Mouse (Mus musculus): ENCODE measurements around the gene Glyr1. TPM values are rescaled to one million over a fixed set of nuclear protein-coding genes. Genes with fewer than 3 reads are reported as not detected.
A peak's percentile ranks its signal among the peaks of the same experiment; 100 is the strongest.

Glyr1 gene
- polyA plus RNA-seq, 1 experiment from 2014 or later = 194 TPM

DNA sequence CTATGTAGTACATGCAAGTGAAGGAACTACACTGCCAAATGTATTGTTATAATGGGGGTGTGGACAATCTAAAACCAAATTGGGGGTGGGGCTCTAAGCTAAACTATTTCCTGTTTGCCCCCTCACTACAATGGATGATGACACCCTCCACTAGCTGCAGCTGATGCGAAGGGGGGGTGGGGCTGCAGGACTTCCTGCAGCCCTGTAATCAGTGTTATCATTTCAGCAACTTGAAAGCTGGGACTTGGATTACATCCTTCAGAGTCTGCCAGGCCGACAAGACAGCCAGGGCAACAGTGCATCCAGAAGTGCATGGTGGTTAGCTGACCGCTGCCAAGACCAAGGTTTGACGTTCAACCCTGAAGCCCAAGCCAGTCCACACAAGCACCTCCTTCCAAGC is 78.0 kb downstream of the Glyr1 start:
- no peaks in the 10 kb centered on the region for H3K27me3 ChIP-seq (ENCODE audit: control insufficient read depth, insufficient read depth, low read depth, low read length)
- ATAC-seq = no peak
- WGBS = 85% methylated on average over 4 of the region's 4 CpGs

GRCm38 (mm10) chr16:4969055-4969843 is 80.4 kb downstream of the Glyr1 start:
- ATAC-seq = no peak
- Histone ChIP-seq H3K4me1 (ENCODE audit: control insufficient read depth, insufficient read depth, low read length) (no peaks in the 10 kb centered on the region; the same call in 1 of the 2 replicates), H3K9me3 (replicated peaks; ENCODE audit: control insufficient read depth, low read length, poor library complexity, severe bottlenecking) (no peaks in the 10 kb centered on the region), H3K36me3 (ENCODE audit: control insufficient read depth, insufficient read depth, low read length) (no peaks in the 10 kb centered on the region), H3K4me2 (ENCODE audit: low read length) (no peak overlapping the region), H3K9ac (ENCODE audit: low read depth, low read length) (no peak overlapping the region), H3K4me3 (ENCODE audit: low read depth, low read length) (no peak overlapping the region), H3K27ac (ENCODE audit: low read length) (no peak overlapping the region), H3K27me3 (ENCODE audit: control insufficient read depth, insufficient read depth, low read depth, low read length) (no peaks in the 10 kb centered on the region)
- WGBS = 88% methylated on average over 5 of the region's 5 CpGs

More for the DNA sequence above, 78.0 kb downstream of the Glyr1 start:
- H3K4me1 ChIP-seq (ENCODE audit: control insufficient read depth, insufficient read depth, low read length) = no peaks in the 10 kb centered on the region
- H3K36me3 ChIP-seq (ENCODE audit: control insufficient read depth, insufficient read depth, low read length) = no peaks in the 10 kb centered on the region
- no peak overlapping the region for H3K9ac ChIP-seq (ENCODE audit: low read depth, low read length)
- H3K27ac ChIP-seq (ENCODE audit: low read length) = no peak overlapping the region
- H3K4me3 ChIP-seq (ENCODE audit: low read depth, low read length) = no peak overlapping the region
- H3K9me3 ChIP-seq (replicated peaks; ENCODE audit: control insufficient read depth, low read length, poor library complexity, severe bottlenecking) = no peaks in the 10 kb centered on the region
- no peak overlapping the region for H3K4me2 ChIP-seq (ENCODE audit: low read length)

DNA sequence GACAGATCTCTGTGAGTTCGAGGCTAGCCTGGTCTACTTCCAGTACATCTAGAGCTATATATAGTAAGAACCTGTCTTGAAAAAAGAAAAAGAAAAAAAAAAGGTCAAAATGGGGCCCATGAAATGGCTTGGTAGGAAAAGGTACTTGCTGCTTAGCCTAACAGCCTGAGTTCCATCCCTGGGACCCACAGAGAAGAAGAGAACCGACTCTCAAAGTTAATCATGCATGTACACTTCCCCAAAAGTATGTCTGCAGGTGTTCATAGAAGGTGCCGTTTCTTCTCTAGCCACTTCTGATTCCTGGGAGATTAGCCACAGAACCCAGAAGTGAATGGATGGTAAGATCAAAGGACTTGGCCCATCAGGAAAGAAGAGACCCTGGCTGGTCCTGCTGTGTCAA is 81.2 kb downstream of the Glyr1 start:
- no peak overlapping the region for H3K9ac ChIP-seq (ENCODE audit: low read depth, low read length)
- H3K4me2 ChIP-seq (ENCODE audit: low read length) = no peak overlapping the region
- ATAC-seq = no peak
- no peaks in the 10 kb centered on the region for H3K9me3 ChIP-seq (replicated peaks; ENCODE audit: control insufficient read depth, low read length, poor library complexity, severe bottlenecking)
- H3K27ac ChIP-seq (ENCODE audit: low read length) = no peak overlapping the region
- no peaks in the 10 kb centered on the region for H3K36me3 ChIP-seq (ENCODE audit: control insufficient read depth, insufficient read depth, low read length)
- peaks cover under 1% of the 10 kb centered on the region; the same call in 1 of the 2 replicates for H3K4me1 ChIP-seq (ENCODE audit: control insufficient read depth, insufficient read depth, low read length)
- 85% methylated on average over 3 of the region's 3 CpGs for WGBS
- H3K4me3 ChIP-seq (ENCODE audit: low read depth, low read length) = no peak overlapping the region
- H3K27me3 ChIP-seq (ENCODE audit: control insufficient read depth, insufficient read depth, low read depth, low read length) = no peaks in the 10 kb centered on the region

- Histone ChIP-seq H3K4me1 (ENCODE audit: control insufficient read depth, insufficient read depth, low read length) (peaks cover 16% of the 10 kb centered on the region), H3K9me3 (replicated peaks; ENCODE audit: control insufficient read depth, low read length, poor library complexity, severe bottlenecking) (no peaks in the 10 kb centered on the region), H3K4me2 (ENCODE audit: low read length) (no peak overlapping the region), H3K4me3 (ENCODE audit: low read depth, low read length) (no peak overlapping the region), H3K27me3 (ENCODE audit: control insufficient read depth, insufficient read depth, low read depth, low read length) (no peaks in the 10 kb centered on the region), H3K36me3 (ENCODE audit: control insufficient read depth, insufficient read depth, low read length) (no peaks in the 10 kb centered on the region), H3K9ac (ENCODE audit: low read depth, low read length) (no peak overlapping the region), H3K27ac (ENCODE audit: low read length) (no peak overlapping the region)
- ATAC-seq = no peak
- WGBS = 89% methylated on average over 8 of the region's 8 CpGs
These were observed 84.1 kb downstream of the Glyr1 start for GRCm38 (mm10) chr16:4965392-4966129.

DNA sequence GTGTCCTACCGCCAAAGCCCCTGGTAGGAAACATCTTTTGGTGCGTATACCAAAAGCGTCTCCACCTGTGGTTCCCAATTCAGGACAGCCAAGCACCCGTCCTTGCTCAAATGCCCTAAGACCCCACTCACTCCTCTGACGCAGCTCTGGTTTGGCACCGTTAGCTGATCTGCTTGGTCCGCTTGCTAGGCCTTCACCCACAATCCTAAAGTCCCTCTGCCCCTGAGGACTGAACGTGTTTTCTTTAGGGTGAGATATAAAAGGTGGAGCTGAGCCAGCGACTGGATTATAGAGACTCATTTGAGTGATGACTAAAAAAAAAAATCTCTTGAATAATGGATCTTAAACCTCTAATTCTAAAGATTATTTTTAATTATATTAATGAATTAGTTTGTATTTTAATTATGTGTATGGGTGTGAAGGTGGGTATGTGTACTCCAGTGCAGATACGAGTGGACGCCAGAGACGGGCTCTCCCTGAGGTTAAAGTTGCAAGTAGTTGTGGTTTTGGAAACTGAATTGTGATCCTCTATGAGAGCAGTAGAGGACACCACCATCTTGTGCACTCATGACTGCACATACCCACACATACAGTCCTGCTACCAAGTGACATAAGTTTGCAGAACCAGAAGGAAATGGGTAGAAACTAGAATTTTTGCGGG is 84.8 kb downstream of the Glyr1 start:
- Histone ChIP-seq H3K27me3 (ENCODE audit: control insufficient read depth, insufficient read depth, low read depth, low read length) (no peaks in the 10 kb centered on the region), H3K4me2 (ENCODE audit: low read length) (peak overlapping the region; percentile 82), H3K9me3 (replicated peaks; ENCODE audit: control insufficient read depth, low read length, poor library complexity, severe bottlenecking) (no peaks in the 10 kb centered on the region), H3K27ac (ENCODE audit: low read length) (peak overlapping the region; percentile 90), H3K4me1 (ENCODE audit: control insufficient read depth, insufficient read depth, low read length) (peaks cover 16% of the 10 kb centered on the region), H3K9ac (ENCODE audit: low read depth, low read length) (peak overlapping the region; percentile 86), H3K4me3 (ENCODE audit: low read depth, low read length) (peak overlapping the region; percentile 90), H3K36me3 (ENCODE audit: control insufficient read depth, insufficient read depth, low read length) (no peaks in the 10 kb centered on the region)
- WGBS = 23% methylated on average over 13 of the region's 13 CpGs
- peak; percentile 46 for ATAC-seq

Other genes starting within 250 kb of the Glyr1 start
- 0.26 and 0.36 TPM in 2 replicates for gene 4930562C15Rik, start 214.4 kb downstream of the Glyr1 start, polyA plus RNA-seq (2015; fragmentation: Nextera tagmentation; extraction: Ambion mirVana)
- gene Ubald1, start 169.5 kb downstream of the Glyr1 start, polyA plus RNA-seq (2015; fragmentation: Nextera tagmentation; extraction: Ambion mirVana) = 54.9 and 63.3 TPM in 2 replicates
- gene Mgrn1, start 163.6 kb downstream of the Glyr1 start, polyA plus RNA-seq (2015; fragmentation: Nextera tagmentation; extraction: Ambion mirVana) = 118 and 126 TPM in 2 replicates
- gene Nudt16l1, start 111.1 kb downstream of the Glyr1 start, polyA plus RNA-seq (2015; fragmentation: Nextera tagmentation; extraction: Ambion mirVana) = 117 and 119 TPM in 2 replicates
- gene Anks3, start 85.7 kb downstream of the Glyr1 start, polyA plus RNA-seq (2015; fragmentation: Nextera tagmentation; extraction: Ambion mirVana) = 75.1 and 78.8 TPM in 2 replicates
- not detected in 2 replicates for gene Sept12, start 52.0 kb downstream of the Glyr1 start, polyA plus RNA-seq (2015; fragmentation: Nextera tagmentation; extraction: Ambion mirVana)
- 0.91 and 1.7 TPM in 2 replicates for gene Smim22, start 42.6 kb downstream of the Glyr1 start, polyA plus RNA-seq (2015; fragmentation: Nextera tagmentation; extraction: Ambion mirVana)
- 147 and 164 TPM in 2 replicates for gene Rogdi, start 36.3 kb downstream of the Glyr1 start, polyA plus RNA-seq (2015; fragmentation: Nextera tagmentation; extraction: Ambion mirVana)
- gene Ubn1, start 194 bp upstream of the Glyr1 start, polyA plus RNA-seq (2015; fragmentation: Nextera tagmentation; extraction: Ambion mirVana) = 11.3 and 12.2 TPM in 2 replicates
- gene Ppl, start 82.6 kb upstream of the Glyr1 start, polyA plus RNA-seq (2015; fragmentation: Nextera tagmentation; extraction: Ambion mirVana) = 0.06 and 0.11 TPM in 2 replicates
- 0.40 and 0.80 TPM in 2 replicates for gene Sec14l5, start 97.2 kb upstream of the Glyr1 start, polyA plus RNA-seq (2015; fragmentation: Nextera tagmentation; extraction: Ambion mirVana)
- gene Nagpa, start 154.1 kb upstream of the Glyr1 start, polyA plus RNA-seq (2015; fragmentation: Nextera tagmentation; extraction: Ambion mirVana) = 10.4 and 11.4 TPM in 2 replicates
- 15.7 and 16.3 TPM in 2 replicates for gene AU021092, start 172.4 kb upstream of the Glyr1 start, polyA plus RNA-seq (2015; fragmentation: Nextera tagmentation; extraction: Ambion mirVana)
- gene Alg1, start 183.8 kb upstream of the Glyr1 start, polyA plus RNA-seq (2015; fragmentation: Nextera tagmentation; extraction: Ambion mirVana) = 43.4 TPM in 2 replicates
- 6.3 and 7.7 TPM in 2 replicates for gene Eef2kmt, start 206.1 kb upstream of the Glyr1 start, polyA plus RNA-seq (2015; fragmentation: Nextera tagmentation; extraction: Ambion mirVana)